Mouse (Mus musculus) heart, embryonic 16.5 days (tissue): Measurements from ENCODE around the gene Snca. TPM values are rescaled to one million over a fixed set of nuclear protein-coding genes. Genes with fewer than 3 reads are reported as not detected.

Source experiments
- ATAC-seq: fragments of 200-750 bp; cut with Nextera tagmentation; replicated peaks from 2 replicates; pipeline ENCODE4 v1.8.0; 2017; ENCODE audit warnings: moderate number of reproducible peaks; ENCODE audit not compliant: insufficient read depth, low FRiP score; ENCODE audit errors: extremely low read depth
- H3K27ac ChIP-seq: fragments of 300-500 bp; sonication (generic); 2 replicates; pipeline ENCODE4 v1.5.1; 2014; ENCODE audit warnings: mild to moderate bottlenecking, low read length, control low read depth, moderate library complexity
- H3K27me3 ChIP-seq: fragments of 300-500 bp; sonication (generic); 2 replicates; pipeline ENCODE4 v1.6.1; 2014; ENCODE audit warnings: low read length, mixed read lengths; ENCODE audit not compliant: control insufficient read depth, insufficient read depth
- H3K36me3 ChIP-seq: fragments of 300-500 bp; sonication (generic); 2 replicates; pipeline ENCODE4 v1.6.1; 2014; ENCODE audit not compliant: control insufficient read depth, insufficient read depth
- H3K4me1 ChIP-seq: fragments of 300-500 bp; sonication (generic); 2 replicates; pipeline ENCODE4 v1.6.1; 2014; ENCODE audit warnings: low read length, mixed read lengths; ENCODE audit not compliant: control insufficient read depth, insufficient read depth
- H3K4me2 ChIP-seq: fragments of 300-500 bp; sonication (generic); 2 replicates; pipeline ENCODE4 v1.6.1; 2014; ENCODE audit warnings: low read depth, mild to moderate bottlenecking, control low read depth, low read length
- H3K4me3 ChIP-seq: fragments of 300-500 bp; sonication (generic); 2 replicates; pipeline ENCODE4 v1.5.1; 2014; ENCODE audit warnings: mild to moderate bottlenecking, control low read depth, low read length
- H3K9ac ChIP-seq: fragments of 300-500 bp; sonication (generic); 2 replicates; pipeline ENCODE4 v1.6.1; 2014; ENCODE audit warnings: low read length, control low read depth
- H3K9me3 ChIP-seq: fragments of 300-500 bp; sonication (generic); replicated peaks from 2 replicates; pipeline ENCODE4 v1.6.1; 2016; ENCODE audit warnings: low read length; ENCODE audit not compliant: control insufficient read depth
- WGBS: fragments of 180-500 bp; shearing (Covaris S2); extraction: QIAGEN DNeasy Blood & Tissue Kit; methylation state at CpG from one replicate; pipeline ENCODE4 v1.1.7; 2014; 5-methylcytosine and 5-hydroxymethylcytosine counted together
- polyA plus RNA-seq: library from polyadenylated mRNA; unstranded; fragments of >200 nt; fragmentation: Nextera tagmentation; extraction: Ambion mirVana; gene quantifications from 2 replicates; pipeline ENCODE4 v1.2.1, GENCODE M21; 2015

Gene Snca
- polyA plus RNA-seq, 1 experiment from 2014 or later = 104 TPM

DNA sequence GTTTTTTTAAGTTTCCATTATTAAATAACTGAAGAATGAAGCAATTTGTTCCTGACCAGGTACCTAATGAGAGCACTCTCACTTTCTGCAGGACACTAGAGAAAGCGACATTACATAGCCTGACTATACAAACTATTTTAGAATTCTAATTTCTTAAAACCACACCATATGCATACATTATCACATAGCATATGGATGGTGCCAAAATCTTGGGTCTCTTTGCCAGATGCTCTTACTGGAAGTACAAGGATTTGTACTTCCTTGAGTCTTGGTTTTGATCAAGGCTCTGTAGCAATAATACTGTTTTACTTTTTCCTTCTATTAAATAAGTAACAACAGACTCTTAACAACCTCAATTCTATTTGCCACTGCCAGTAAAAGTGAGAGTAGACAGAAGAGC lies 31.4 kb downstream of the Snca start:
- WGBS = 86% methylated on average over 1 of the region's 1 CpGs
- Histone ChIP-seq H3K27me3 (no peaks in the 10 kb centered on the region), H3K9me3 (no peaks in the 10 kb centered on the region), H3K4me1 (no peaks in the 10 kb centered on the region), H3K4me3 (no peak overlapping the region), H3K27ac (no peak overlapping the region), H3K4me2 (no peak overlapping the region), H3K9ac (no peak overlapping the region), H3K36me3 (no peaks in the 10 kb centered on the region)
- no peak for ATAC-seq

DNA sequence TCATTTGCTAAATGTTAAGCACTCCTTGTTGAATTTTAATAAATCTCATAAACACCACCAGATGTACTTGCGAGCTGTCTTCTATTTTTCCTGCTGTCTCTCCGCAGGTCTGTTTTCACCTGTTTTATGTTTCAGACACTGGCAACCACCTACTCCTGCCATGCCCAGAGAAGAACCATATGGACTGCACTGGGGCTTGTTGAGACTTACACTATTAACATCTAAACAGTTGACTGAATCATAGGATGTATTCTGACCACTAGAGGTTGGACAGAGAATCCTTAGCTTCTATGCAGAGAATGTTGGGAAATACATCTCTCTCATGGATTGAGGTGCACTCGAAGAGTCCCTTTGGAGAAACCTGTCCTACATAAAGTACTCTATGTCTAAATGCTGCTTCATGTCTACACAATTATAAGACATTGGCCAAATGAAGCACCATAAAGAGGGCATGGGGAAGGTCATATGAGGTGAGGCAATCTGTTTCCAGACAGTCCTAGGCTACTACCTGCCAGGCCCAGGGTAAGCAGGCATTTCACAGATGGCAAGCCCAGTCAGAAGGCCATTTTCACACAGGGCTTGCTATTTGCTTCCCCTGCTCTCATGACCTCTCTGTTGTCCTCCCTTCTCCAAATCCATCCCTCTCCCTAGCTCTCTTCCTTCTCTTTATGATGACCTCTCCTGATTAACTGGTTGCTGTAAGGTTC lies 35.8 kb downstream of the Snca start:
- no peak overlapping the region for H3K27ac ChIP-seq
- H3K9me3 ChIP-seq = no peaks in the 10 kb centered on the region
- H3K9ac ChIP-seq = no peak overlapping the region
- no peaks in the 10 kb centered on the region for H3K4me1 ChIP-seq
- no peaks in the 10 kb centered on the region for H3K36me3 ChIP-seq
- no peaks in the 10 kb centered on the region for H3K27me3 ChIP-seq
- no peak for ATAC-seq
- no peak overlapping the region for H3K4me3 ChIP-seq
- WGBS = 84% methylated on average over 3 of the region's 3 CpGs
- H3K4me2 ChIP-seq = no peak overlapping the region

DNA sequence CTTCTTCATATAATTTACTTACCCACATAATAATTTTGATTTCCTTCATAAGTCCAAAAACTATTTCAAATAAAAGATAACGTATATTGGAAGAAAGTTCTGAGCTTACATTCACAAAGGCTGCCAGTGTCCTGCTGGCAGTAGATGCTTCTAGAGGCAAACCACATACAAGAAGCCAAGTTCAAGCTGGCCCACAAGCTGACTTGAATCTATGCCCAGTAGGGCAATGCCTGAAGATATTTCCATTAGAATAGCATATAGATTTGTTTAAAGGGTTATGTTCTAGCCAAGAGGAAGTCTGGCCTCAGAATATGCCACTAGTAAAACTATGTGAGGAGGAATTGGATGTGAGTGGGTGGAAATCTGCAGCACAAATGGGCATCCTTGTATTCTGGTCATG lies 42.7 kb downstream of the Snca start:
- H3K4me3 ChIP-seq = no peak overlapping the region
- no peaks in the 10 kb centered on the region for H3K9me3 ChIP-seq
- no peak overlapping the region for H3K4me2 ChIP-seq
- H3K9ac ChIP-seq = no peak overlapping the region
- H3K36me3 ChIP-seq = no peaks in the 10 kb centered on the region
- H3K27me3 ChIP-seq = no peaks in the 10 kb centered on the region
- no peak overlapping the region for H3K27ac ChIP-seq
- ATAC-seq = no peak
- no peaks in the 10 kb centered on the region for H3K4me1 ChIP-seq
- WGBS = 79% methylated on average over 1 of the region's 1 CpGs

DNA sequence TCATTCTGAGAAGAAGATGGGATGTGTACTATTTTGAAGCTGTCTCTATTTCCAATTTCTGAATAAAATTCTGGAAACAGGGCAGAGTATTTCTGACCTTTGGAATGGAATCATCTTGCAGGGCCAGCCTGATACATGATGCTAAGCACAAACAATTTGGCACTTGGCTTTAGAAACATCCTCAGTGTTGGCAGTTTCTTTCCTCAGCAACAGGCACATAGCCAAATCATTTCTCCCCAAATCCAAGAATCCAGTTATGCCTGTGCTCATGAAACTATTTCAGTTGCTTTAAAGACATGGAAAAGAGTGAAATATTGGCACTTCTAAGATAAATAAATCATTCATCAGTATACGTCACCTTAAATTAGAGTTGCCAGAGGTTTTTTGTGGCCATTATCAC lies 57.8 kb downstream of the Snca start:
- 86% methylated on average over 1 of the region's 1 CpGs for WGBS
- Histone ChIP-seq H3K4me1 (no peaks in the 10 kb centered on the region), H3K27ac (no peak overlapping the region), H3K36me3 (no peaks in the 10 kb centered on the region), H3K9ac (no peak overlapping the region), H3K4me2 (no peak overlapping the region), H3K4me3 (no peak overlapping the region), H3K27me3 (no peaks in the 10 kb centered on the region), H3K9me3 (no peaks in the 10 kb centered on the region)
- ATAC-seq = no peak

DNA sequence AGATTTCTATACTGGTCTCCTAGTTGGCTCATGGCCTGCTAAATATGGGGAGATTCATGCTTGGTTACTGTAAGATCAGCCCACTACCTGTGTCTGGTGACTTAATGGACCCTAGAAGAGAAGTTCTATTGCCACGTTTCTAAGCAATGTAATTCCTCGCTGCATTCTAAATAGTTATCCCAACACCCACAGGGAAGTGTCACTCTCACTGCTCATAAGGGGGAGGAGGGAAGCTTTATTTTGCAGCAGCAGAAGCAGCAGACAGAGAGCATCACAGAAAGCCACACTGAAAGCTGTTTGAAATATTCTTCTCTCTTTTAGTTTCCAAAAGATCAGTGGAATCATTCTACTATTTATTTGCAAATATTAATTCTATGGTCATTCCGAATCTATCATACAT lies 64.0 kb downstream of the Snca start:
- WGBS = 74% methylated on average over 3 of the region's 3 CpGs
- H3K27ac ChIP-seq = no peak overlapping the region
- no peak overlapping the region for H3K4me3 ChIP-seq
- no peaks in the 10 kb centered on the region for H3K36me3 ChIP-seq
- H3K27me3 ChIP-seq = no peaks in the 10 kb centered on the region
- H3K9me3 ChIP-seq = no peaks in the 10 kb centered on the region
- ATAC-seq = no peak
- H3K4me2 ChIP-seq = no peak overlapping the region
- 0 out of 2 replicates have a peak, but pooled peaks cover 3% of the 10 kb centered on the region for H3K4me1 ChIP-seq
- no peak overlapping the region for H3K9ac ChIP-seq

DNA sequence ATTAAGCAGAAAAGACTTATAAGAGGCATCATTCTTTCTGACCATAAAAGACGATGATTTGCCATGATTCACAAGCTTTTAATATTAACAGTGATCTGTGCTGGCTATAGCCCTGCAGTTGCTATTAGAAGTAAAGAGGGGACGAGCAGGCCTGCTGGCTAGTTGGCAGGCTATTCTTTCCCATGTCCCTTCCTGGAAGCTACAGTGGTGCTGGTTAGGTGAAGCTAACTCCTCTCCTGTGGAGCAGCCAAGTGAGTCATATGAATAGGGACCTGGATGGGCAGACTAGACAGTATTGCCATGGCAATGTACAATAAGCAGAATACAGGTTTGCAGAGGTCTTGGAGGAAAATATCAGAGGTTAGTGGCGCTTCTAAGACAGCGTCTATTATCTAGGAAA lies 66.8 kb downstream of the Snca start:
- no peak overlapping the region for H3K4me3 ChIP-seq
- ATAC-seq = no peak
- H3K27ac ChIP-seq = no peak overlapping the region
- 88% methylated on average over 4 of the region's 4 CpGs for WGBS
- H3K9ac ChIP-seq = no peak overlapping the region
- H3K4me1 ChIP-seq = 0 out of 2 replicates have a peak, but pooled peaks cover 3% of the 10 kb centered on the region
- no peaks in the 10 kb centered on the region for H3K9me3 ChIP-seq
- H3K4me2 ChIP-seq = no peak overlapping the region
- H3K36me3 ChIP-seq = no peaks in the 10 kb centered on the region
- H3K27me3 ChIP-seq = no peaks in the 10 kb centered on the region

DNA sequence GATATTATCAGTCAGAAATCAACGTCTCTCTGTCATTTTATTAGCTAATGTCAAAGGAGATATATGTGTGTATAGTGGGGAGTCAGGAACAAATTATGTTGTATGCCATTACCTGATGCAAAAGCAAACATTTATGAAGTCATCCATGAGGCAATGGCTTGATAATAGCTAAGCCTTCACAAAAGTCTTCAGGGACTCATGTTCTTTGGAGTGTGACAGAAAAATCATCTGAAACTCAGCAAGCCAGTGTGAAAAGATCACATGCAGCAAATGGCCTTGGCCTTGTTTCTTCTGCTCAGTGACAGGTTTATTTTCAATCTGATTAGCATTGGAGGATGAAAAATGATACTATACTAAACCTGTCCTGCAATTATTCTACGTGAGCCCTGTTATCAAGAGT lies 67.9 kb downstream of the Snca start:
- no peak overlapping the region for H3K27ac ChIP-seq
- H3K4me1 ChIP-seq = 0 out of 2 replicates have a peak, but pooled peaks cover 3% of the 10 kb centered on the region
- no peak overlapping the region for H3K9ac ChIP-seq
- H3K9me3 ChIP-seq = no peaks in the 10 kb centered on the region
- 53% methylated on average over 2 of the region's 2 CpGs for WGBS
- H3K4me3 ChIP-seq = no peak overlapping the region
- no peak overlapping the region for H3K4me2 ChIP-seq
- H3K27me3 ChIP-seq = no peaks in the 10 kb centered on the region
- H3K36me3 ChIP-seq = no peaks in the 10 kb centered on the region
- ATAC-seq = no peak

DNA sequence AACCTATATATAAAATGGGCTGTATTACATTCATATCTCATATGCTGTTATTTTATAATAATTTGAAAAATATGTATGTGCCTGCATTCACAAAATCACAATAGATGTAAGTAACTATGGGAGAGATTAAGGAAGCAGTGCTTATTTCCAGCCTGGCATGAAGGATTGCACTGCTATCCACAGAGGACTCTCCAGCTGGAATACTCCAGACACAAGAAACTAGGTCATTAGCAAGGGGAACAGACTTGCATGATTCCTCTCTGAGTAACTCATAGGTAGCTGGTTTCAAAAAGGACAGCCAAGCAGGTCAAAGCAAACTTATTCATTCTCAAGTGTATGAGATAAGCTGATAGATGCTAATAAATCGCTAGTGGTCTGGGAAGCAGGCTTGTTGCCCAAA lies 74.7 kb downstream of the Snca start:
- ATAC-seq = no peak
- no peaks in the 10 kb centered on the region for H3K9me3 ChIP-seq
- WGBS = 73% methylated on average over 1 of the region's 1 CpGs
- H3K36me3 ChIP-seq = no peaks in the 10 kb centered on the region
- H3K9ac ChIP-seq = no peak overlapping the region
- H3K27ac ChIP-seq = no peak overlapping the region
- H3K4me2 ChIP-seq = no peak overlapping the region
- H3K4me1 ChIP-seq = no peaks in the 10 kb centered on the region
- H3K4me3 ChIP-seq = no peak overlapping the region
- H3K27me3 ChIP-seq = no peaks in the 10 kb centered on the region

DNA sequence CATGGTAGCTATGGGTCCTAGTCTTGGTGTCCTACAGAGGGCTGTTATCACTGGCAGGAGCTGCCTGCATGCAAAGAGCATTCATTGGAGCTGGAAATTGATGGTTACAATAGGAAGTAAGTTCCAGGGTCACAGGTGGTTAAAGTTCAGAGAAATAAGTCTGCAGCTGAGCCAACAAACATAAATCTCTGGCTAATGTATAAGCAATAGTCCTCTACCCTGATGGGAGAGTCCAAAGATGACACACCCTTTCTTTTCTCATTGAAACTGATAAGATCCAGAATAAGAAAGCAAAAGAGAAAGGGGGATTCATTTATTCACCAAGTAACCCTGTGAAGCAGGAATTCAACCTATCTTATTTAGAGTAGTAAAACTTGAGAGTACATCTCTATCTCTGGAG lies 83.7 kb downstream of the Snca start:
- Histone ChIP-seq H3K9ac (no peak overlapping the region), H3K4me3 (no peak overlapping the region), H3K9me3 (no peaks in the 10 kb centered on the region), H3K4me2 (no peak overlapping the region), H3K27ac (no peak overlapping the region), H3K27me3 (no peaks in the 10 kb centered on the region), H3K36me3 (no peaks in the 10 kb centered on the region), H3K4me1 (no peaks in the 10 kb centered on the region)
- no peak for ATAC-seq
